Mouse (Mus musculus) brain, embryonic 14.5 days (tissue): Measurements from ENCODE around the gene 4930407I10Rik.

Source experiments
- CTCF ChIP-seq: fragments of 200-500 bp; IDR thresholded peaks from 2 replicates; pipeline ENCODE4 v1.5.1; 2012; ENCODE audit warnings: inconsistent platforms, mild to moderate bottlenecking, moderate library complexity, borderline replicate concordance; ENCODE audit not compliant: insufficient read depth, insufficient read length; ENCODE audit errors: extremely low read depth
- POLR2A ChIP-seq: fragments of 200-500 bp; IDR thresholded peaks from 2 replicates; pipeline ENCODE4 v1.6.1; 2012; ENCODE audit warnings: mild to moderate bottlenecking, inconsistent platforms, borderline replicate concordance; ENCODE audit not compliant: poor library complexity, insufficient read depth, insufficient read length, severe bottlenecking; ENCODE audit errors: extremely low read depth

DNA sequence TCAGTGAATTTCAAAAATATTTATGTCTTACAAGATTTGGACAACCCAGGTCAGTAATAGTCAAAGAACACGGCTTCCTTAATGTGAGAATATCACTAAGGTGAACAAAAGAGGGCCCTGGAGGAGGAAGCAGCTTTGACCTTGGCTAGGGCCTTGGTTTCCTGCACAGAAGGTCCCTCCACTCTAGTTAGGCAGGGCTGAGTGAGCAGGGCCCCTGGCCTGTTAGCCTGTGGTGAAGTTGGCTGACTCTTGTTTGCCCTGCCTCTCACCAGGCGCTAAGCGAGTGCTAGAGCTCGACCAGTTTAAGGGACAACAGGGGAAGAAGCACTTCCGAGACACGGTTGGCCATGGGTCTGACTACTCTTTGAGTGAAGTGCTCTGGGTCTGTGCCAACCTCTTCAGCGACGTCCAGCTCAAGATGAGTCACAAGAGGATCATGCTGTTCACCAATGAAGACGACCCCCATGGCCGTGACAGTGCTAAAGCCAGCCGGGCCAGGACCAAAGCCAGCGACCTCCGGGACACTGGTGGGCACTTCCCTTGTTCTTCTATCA lies 36.3 kb upstream of the 4930407I10Rik start:
- TF ChIP-seq CTCF (no peak), POLR2A (no peak)
